Mouse (Mus musculus) E14TG2a.4 (cell line): ENCODE data around the gene Vwa3a.
"Not testable (repeated sequence)": the region's sequence is repeated elsewhere in the genome, so short reads cannot be mapped to it uniquely, and the experiment has no call there.

ENCODE experiments used
- CTCF ChIP-seq: conservative IDR thresholded peaks from 2 replicates; pipeline ENCODE4 v1.5.1; 2014; ENCODE audit warnings: low read length
- POU5F1 ChIP-seq: IDR thresholded peaks from 2 replicates; pipeline ENCODE4 v1.6.1; 2014; ENCODE audit warnings: low read length, borderline replicate concordance

DNA sequence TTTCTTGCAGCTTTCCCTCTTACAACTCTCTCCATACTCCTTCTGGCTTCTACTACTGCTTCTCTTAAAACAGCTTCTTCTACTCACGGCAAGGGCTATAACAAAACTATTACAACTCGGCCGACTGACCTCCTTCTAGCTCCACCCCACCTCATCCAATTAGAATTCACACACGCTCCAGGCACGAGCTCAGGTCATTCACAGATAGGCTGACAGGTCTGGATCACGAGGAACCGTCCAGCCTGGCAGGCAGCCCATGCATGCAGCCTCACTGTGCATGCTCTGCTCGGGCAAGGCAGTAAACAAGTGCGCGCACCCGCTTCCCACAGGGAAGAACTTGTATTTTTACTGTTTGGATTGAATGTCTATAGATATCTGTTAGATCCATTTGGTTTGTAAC, 25.2 kb upstream of the Vwa3a start:
- not testable (repeated sequence) for TF ChIP-seq CTCF, POU5F1
